Mouse (Mus musculus) ZHBTc4 (cell line): ENCODE data around the gene Nln.

ENCODE experiments used
- DNase-seq: peaks from one replicate; pipeline ENCODE4 v3.0.0-alpha.2; 2011; ENCODE audit warnings: low read depth, low spot score

The Nln gene

DNA sequence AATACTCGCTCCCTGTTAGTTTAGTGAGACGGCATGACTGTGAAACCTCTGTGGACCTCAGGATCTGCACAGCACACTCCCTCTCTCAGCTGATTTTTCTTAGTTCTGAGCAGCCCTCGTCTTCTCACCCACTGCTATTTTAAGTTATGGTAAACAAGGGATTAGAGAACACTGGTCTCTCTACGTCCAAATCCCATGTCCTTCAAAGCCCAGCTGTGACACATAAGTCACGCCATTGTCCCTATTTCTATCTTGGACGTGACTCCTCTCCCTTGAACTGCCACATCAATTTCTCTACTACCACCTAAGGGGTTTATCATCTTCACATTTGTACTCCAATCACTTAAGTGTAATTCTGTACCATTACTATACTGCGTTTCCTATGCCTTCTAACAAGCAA, 13.5 kb downstream of the Nln start:
- DNase-seq = no peak

GRCm38 (mm10) chr13:104094531-104095385, 14.7 kb downstream of the Nln start:
- peak; percentile 61 for DNase-seq

- no peak for DNase-seq
These were observed 17.7 kb downstream of the Nln start for GRCm38 (mm10) chr13:104091734-104092133.

GRCm38 (mm10) chr13:104089387-104089786, 20.0 kb downstream of the Nln start:
- DNase-seq = peak; percentile 55

DNA sequence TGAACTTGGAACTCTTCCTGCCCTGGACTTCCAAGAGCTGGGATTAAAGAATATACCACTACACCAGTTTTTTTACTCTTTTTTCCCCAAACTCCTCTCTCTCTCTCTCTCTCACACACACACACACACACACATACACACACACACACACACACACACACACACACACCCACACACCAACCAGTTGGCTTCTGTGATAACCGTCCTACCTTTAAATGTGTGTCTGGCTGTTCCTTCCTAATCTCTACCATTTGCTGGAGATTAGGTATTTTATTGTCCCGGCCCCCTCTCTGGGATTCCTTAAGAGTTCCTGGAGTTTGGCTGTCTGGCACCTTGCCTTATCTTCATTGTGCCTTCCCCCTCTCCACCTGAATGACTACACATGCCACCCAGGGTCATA, 24.8 kb downstream of the Nln start:
- no peak for DNase-seq

- no peak for DNase-seq
These were observed 26.9 kb downstream of the Nln start for GRCm38 (mm10) chr13:104082504-104082903.

GRCm38 (mm10) chr13:104076993-104077392, 32.4 kb downstream of the Nln start:
- DNase-seq = no peak

DNA sequence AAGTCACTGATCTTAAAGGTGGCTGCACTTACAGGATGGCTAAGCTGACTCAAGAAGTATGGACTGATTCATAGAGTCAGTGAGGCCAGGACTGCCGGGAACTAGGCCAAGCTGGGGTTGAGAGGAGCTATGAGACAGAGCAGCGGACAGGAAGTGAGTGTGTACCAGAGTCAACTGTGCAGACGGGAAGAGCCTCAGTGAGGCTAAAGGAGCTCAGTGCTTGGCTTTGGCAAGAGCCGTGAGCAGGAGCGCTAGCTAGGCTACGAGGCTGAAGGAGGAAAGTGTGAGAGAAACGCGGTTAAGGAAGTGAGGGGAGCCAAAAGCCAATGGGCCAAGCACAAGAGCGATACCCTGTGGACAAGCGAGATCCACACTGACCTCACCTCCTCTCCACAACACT, 34.7 kb downstream of the Nln start:
- DNase-seq = peak; percentile 9

DNA sequence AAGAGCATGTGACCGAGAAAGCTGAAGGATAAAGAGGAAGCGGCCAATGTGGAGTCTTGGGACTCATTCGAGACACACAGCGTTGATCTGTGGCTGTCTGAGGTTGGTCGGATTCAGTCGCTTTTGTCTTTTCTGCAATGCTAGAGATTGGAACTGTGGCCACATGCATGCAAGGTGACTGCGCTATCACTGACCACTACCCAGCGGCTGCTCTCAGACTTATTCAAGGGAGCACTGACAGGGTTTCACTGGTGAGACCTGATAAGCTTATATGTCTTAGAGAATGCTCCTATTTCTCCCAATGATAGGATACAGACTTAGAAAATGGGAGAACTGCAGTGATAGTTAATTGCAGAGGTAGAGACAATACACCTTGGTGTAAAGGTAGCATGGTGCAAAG, 35.2 kb downstream of the Nln start:
- no peak for DNase-seq

DNA sequence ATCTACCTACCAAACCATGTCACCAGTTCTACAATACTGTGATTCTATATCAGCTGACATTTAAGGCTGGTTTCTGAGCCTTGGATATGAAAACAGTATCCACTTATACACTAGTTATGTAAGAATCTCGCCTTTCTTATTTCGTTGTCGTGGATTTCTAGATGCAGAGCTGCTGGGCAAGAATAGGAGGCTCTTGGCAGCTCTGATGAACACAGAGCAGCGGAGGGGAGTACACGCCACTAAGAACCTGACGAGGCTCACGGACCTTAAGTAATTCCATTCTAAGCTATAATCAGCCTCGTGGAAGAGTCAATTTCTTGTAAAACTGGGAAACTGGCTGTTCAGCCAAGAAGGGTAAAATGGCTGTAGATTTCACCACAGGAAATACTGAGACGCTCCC, 37.1 kb downstream of the Nln start:
- DNase-seq = no peak

DNA sequence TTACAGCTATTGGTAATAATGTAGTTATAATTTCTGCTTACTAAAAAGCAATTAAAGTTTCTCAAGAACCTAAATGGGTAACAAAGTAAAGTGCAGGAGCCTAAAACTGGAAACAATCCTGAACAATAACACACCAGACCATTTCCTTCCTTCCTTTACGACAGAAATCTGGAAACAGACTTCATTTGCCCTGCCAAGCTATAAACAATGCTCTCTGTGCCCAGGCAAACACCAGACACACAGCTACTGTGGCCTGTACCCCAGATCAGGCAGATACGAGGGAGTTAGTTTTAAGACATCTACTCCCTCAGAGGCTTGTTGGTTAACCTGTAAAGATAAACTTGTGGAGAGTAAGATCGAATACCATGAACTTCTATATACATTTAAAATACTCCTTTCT, 38.7 kb downstream of the Nln start:
- DNase-seq = no peak

- no peak for DNase-seq
These were observed 40.2 kb downstream of the Nln start for GRCm38 (mm10) chr13:104069216-104069615.

GRCm38 (mm10) chr13:104065649-104066347, 43.6 kb downstream of the Nln start:
- no peak for DNase-seq

DNA sequence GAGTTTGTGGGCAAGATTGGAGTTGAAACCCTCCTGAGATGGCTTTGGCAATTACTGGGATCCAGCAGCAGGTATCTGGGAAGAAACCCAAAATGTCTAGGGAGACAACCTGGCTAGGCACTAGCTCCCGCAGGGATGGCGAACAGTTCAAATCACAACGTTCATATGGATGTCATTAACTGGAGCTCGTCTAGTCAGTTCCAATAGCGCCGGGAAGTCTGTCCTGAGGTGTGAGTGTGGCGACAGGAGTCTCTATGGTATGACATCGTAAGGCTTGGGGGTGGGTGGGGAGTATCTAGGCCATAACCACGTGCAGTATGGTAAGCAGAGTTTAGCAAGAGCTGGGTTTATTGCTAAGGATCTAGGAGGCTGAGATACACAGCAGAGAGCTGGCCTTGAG, 46.4 kb downstream of the Nln start:
- no peak for DNase-seq

GRCm38 (mm10) chr13:104061975-104062750, 47.3 kb downstream of the Nln start:
- DNase-seq = no peak

DNA sequence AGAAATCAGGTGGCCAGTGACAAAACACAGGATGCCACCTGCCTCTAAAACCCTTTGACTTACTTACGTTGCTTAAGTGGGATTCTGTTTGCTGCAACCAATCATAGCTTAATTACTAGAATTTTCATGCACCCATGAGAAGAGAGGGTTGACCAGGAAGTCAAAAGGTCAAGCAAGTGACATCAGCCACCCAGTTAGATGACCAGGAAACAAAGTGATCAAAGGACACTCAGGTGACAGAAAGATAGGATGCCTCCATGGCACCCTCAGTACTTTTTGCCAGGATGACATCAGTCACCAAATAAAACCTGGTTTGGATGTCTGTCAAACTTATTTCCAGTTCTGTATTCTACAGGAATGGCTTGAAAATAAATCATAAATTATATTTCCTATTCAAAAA, 49.2 kb downstream of the Nln start:
- no peak for DNase-seq

GRCm38 (mm10) chr13:104059536-104059935, 49.9 kb downstream of the Nln start:
- no peak for DNase-seq

DNA sequence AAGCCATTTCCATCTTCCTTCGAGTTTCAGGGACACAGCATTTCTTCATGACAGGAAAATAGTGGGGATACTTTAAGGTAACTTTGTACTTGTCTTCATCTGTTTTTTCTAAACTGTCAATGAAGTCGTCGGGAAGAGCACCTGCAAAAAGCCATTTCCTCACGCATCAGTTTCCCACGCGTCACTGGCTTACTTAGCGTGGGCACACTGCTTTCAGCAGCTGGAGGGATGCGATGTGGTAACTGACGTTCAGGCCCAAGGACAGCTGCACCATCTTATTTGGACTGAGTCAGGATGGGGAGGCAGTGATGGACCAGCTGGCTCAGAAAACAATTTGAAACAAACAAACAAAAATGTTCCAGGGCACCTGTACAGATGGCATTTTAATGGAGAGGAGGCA, 50.7 kb downstream of the Nln start:
- DNase-seq = no peak

- no peak for DNase-seq
These were observed 57.1 kb downstream of the Nln start for GRCm38 (mm10) chr13:104052271-104052753.

- DNase-seq = no peak
These were observed 60.6 kb downstream of the Nln start for GRCm38 (mm10) chr13:104048835-104049234.

DNA sequence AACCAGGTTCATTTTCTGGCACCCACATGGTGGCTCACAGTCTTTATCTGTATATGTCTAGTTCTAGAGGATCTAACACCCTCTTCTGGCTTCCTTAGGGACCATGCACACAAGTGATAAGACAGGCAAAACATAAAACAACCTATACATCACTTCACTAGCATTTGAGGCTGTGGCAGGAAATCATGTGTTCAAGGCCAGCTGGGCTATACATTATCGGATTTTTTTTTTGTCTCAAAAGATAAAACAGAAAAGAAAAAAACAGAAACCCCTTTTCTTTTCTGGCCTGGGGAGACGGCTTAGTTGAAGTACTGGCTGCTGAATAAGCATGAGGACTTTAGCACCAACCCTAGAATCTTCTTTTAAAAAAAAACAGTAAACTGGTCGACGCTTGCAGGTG, 64.3 kb downstream of the Nln start:
- no peak for DNase-seq

- DNase-seq = no peak
These were observed 65.1 kb downstream of the Nln start for GRCm38 (mm10) chr13:104044332-104044731.
